Mouse (Mus musculus) forebrain, embryonic 10.5 days (tissue): ENCODE data around the gene Ptpro. TPM values are rescaled to one million over a fixed set of nuclear protein-coding genes. Genes with fewer than 3 reads are reported as not detected.

Experiments used
- DNase-seq: peaks from one replicate; pipeline ENCODE4 v3.0.0-alpha.2; 2017; ENCODE audit warnings: low spot score; ENCODE audit errors: extremely low spot score
- H3K27ac ChIP-seq: fragments of 300-500 bp; sonication (generic); 2 replicates; pipeline ENCODE4 v1.5.1; 2016; ENCODE audit warnings: mild to moderate bottlenecking
- H3K27me3 ChIP-seq: fragments of 300-500 bp; sonication (generic); 2 replicates; pipeline ENCODE4 v1.6.1; 2016; ENCODE audit warnings: mild to moderate bottlenecking; ENCODE audit not compliant: poor library complexity, severe bottlenecking
- H3K36me3 ChIP-seq: fragments of 300-500 bp; sonication (generic); replicated peaks from 2 replicates; pipeline ENCODE4 v1.6.1; 2016; ENCODE audit warnings: mild to moderate bottlenecking, moderate library complexity
- H3K4me1 ChIP-seq: fragments of 300-500 bp; sonication (generic); 2 replicates; pipeline ENCODE4 v1.6.1; 2016
- H3K4me3 ChIP-seq: fragments of 300-500 bp; sonication (generic); 2 replicates; pipeline ENCODE4 v1.5.1; 2016; ENCODE audit warnings: mild to moderate bottlenecking, moderate library complexity
- H3K9me3 ChIP-seq: fragments of 300-500 bp; sonication (generic); 2 replicates; pipeline ENCODE4 v1.6.1; 2016; ENCODE audit warnings: mild to moderate bottlenecking, moderate library complexity
- WGBS: fragments of 180-500 bp; shearing (Covaris S2); methylation state at CpG from one replicate; pipeline ENCODE4 v1.1.7; 2016; 5-methylcytosine and 5-hydroxymethylcytosine counted together
- polyA plus RNA-seq: library from polyadenylated mRNA; unstranded; fragments of >200 nt; fragmentation: Nextera tagmentation; extraction: Ambion mirVana; gene quantifications from 2 replicates; pipeline ENCODE4 v1.2.1, GENCODE M21; 2016

Ptpro gene
- polyA plus RNA-seq, 1 experiment from 2014 or later, result 2.9 TPM

DNA sequence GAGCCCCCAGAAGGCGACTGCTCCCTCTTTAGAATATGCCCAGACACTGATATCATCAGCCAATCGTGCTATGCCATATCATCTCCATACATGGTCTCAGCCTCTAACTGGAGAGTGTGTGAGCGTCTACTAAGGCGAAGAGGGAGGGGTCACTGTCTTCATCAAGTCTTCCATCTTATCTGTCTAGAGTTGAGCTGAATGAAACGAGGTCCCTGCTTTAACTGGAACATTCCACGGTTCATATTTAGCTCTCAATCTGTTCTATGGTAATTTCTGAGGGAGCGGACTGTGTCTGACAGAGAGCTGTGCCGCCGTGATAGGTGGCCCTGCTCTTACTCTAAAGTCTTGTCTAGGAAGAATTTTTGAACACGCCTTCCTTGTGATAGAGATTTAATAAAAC is 16.5 kb downstream of the Ptpro start:
- no peaks in the 10 kb centered on the region for H3K36me3 ChIP-seq
- no peak overlapping the region for H3K4me3 ChIP-seq
- WGBS, result 93% methylated on average over 10 of the region's 10 CpGs
- no peaks in the 10 kb centered on the region for H3K27me3 ChIP-seq
- no peaks in the 10 kb centered on the region for H3K4me1 ChIP-seq
- no peak overlapping the region for H3K27ac ChIP-seq
- H3K9me3 ChIP-seq, result no peaks in the 10 kb centered on the region
- no peak for DNase-seq

DNA sequence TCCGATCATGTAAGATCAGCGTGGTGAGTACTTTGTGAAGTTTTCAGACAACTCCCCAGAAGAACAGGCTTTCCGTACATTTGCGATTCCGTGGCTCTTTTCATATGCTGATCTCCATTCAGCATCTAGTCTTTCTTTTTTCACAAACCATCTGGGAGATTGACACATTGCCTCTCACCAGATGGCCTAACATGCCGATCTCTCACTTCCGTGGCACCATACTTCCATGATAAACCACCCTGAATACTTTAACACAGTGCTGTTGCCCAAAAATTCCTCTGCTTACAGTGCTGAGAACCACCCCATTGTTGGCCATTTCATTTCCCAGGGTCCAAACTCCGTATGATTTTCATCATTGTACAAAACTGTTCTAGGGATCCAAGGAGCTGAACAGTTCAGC is 20.4 kb downstream of the Ptpro start:
- WGBS, result 92% methylated on average over 8 of the region's 8 CpGs
- Histone ChIP-seq H3K9me3 (no peaks in the 10 kb centered on the region), H3K4me3 (no peak overlapping the region), H3K27me3 (no peaks in the 10 kb centered on the region), H3K27ac (no peak overlapping the region), H3K4me1 (peaks cover 2% of the 10 kb centered on the region; the same call in 1 of the 2 replicates), H3K36me3 (no peaks in the 10 kb centered on the region)
- DNase-seq, result no peak

DNA sequence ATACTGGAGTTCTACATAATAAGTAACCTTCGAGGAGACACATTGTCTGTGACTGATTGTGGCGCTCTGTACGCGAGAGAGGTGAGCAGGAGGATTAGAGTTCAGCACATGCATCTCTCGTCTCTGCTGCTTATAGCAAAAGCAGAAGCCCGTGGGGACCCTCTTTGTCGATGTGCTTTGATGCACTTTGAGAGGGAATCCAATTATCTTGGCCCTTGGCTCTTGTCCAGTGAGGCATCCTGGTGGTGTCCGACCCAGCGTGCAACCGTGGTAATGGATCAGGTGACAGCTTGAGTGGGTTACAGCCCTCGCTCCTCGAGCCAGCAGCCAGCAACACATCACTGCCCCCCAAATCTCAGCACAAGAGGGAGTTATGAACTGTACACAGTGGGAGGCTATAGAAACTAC is 25.5 kb downstream of the Ptpro start:
- Histone ChIP-seq H3K27ac (no peak overlapping the region), H3K36me3 (no peaks in the 10 kb centered on the region), H3K4me3 (no peak overlapping the region), H3K27me3 (no peaks in the 10 kb centered on the region), H3K4me1 (peaks cover 6% of the 10 kb centered on the region; the same call in 1 of the 2 replicates), H3K9me3 (no peaks in the 10 kb centered on the region)
- DNase-seq, result no peak
- WGBS, result 57% methylated on average over 12 of the region's 12 CpGs

DNA sequence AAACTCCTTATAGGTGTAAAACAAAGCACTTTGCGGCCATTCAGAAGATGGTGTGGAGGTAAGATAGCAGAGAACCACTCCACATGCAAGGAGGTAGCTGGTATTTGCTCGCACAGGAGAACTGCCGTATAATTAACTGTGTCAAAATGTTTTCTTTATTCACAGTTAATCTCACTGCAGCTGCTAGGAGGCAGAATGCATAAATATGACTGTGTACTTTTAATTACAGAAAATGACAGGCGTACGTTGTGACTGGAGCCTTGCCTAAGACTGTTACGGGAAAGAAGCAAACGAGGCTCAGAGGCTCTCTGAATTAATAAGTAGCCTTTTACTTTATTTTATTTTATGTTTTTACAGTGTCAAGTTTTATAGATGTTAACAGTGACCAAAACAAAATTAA is 27.5 kb downstream of the Ptpro start:
- WGBS, result 93% methylated on average over 7 of the region's 7 CpGs
- Histone ChIP-seq H3K9me3 (no peaks in the 10 kb centered on the region), H3K4me3 (no peak overlapping the region), H3K36me3 (no peaks in the 10 kb centered on the region), H3K27ac (no peak overlapping the region), H3K4me1 (peaks cover 6% of the 10 kb centered on the region; the same call in 1 of the 2 replicates), H3K27me3 (no peaks in the 10 kb centered on the region)
- DNase-seq, result no peak

- no peak for DNase-seq
- no peaks in the 10 kb centered on the region for H3K27me3 ChIP-seq
- H3K27ac ChIP-seq, result no peak overlapping the region
- H3K9me3 ChIP-seq, result no peaks in the 10 kb centered on the region
- 90% methylated on average over 6 of the region's 6 CpGs for WGBS
- no peak overlapping the region for H3K4me3 ChIP-seq
- peaks cover 6% of the 10 kb centered on the region; the same call in 1 of the 2 replicates for H3K4me1 ChIP-seq
- H3K36me3 ChIP-seq, result no peaks in the 10 kb centered on the region
Observed at GRCm38 (mm10) chr6:137281541-137282049, 29.5 kb downstream of the Ptpro start.

DNA sequence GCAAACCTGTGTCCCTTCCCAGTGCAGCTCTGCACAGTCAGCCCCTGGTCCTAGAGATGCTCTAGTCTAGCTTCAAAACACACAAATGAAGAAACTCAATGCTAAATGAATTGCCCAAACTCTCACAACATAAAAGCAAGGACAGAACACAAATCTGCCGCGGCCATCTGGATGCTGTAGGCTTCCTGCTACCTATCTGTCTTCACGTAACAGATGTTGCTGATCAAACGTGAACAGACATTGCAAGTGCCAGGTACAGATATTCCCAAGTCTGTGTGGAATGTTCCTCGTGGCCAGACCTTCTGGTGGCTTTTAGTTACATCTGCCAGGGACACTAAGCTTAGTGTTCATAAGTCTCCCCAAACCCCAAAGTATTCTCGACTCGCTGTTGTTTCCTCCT is 29.9 kb downstream of the Ptpro start:
- Histone ChIP-seq H3K36me3 (no peaks in the 10 kb centered on the region), H3K27me3 (no peaks in the 10 kb centered on the region), H3K4me3 (no peak overlapping the region), H3K9me3 (no peaks in the 10 kb centered on the region), H3K4me1 (peaks cover 6% of the 10 kb centered on the region; the same call in 1 of the 2 replicates), H3K27ac (no peak overlapping the region)
- 89% methylated on average over 7 of the region's 7 CpGs for WGBS
- DNase-seq, result no peak

DNA sequence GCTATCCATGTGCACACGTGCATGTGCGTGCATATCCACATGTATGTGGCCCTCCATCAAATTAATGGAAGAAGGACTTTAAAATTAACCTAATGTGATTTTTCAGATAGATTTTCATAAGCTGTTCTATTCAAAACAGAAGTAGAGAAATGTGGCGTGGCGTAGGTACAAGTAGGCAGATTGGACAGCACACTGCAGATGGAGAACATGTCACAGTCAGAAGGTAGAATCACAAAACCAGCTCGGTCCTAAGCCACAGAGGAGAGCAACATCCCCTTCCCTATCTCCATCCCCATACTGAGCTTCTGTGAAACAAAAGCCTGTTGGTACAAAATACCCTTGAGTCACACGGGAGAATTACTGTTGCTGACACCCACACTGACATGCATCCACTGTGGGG is 34.3 kb downstream of the Ptpro start:
- Histone ChIP-seq H3K4me1 (no peaks in the 10 kb centered on the region), H3K4me3 (no peak overlapping the region), H3K36me3 (no peaks in the 10 kb centered on the region), H3K27me3 (no peaks in the 10 kb centered on the region), H3K9me3 (no peaks in the 10 kb centered on the region), H3K27ac (no peak overlapping the region)
- 90% methylated on average over 6 of the region's 6 CpGs for WGBS
- DNase-seq, result no peak

DNA sequence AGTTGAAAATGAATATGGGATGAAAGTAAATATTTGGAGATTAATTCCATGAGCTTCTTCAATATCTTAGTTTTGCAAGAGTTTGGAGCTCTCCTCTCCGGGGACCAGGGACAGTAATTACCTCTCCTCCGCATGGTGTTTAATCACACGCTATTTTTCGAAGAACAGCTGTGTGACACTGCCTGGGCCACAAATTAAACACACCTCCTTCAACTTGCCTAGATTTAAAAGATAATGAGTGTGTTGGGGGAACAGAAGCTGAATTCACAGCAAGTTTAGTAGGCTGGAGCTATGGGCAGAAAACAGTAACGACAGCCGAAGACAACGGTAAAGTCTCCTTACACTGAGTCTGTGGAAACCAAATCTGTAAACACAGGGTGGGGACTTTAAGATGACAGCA is 35.7 kb downstream of the Ptpro start:
- Histone ChIP-seq H3K4me1 (no peaks in the 10 kb centered on the region), H3K27me3 (no peaks in the 10 kb centered on the region), H3K27ac (no peak overlapping the region), H3K36me3 (no peaks in the 10 kb centered on the region), H3K9me3 (no peaks in the 10 kb centered on the region), H3K4me3 (no peak overlapping the region)
- no peak for DNase-seq
- WGBS, result 92% methylated on average over 7 of the region's 7 CpGs

DNA sequence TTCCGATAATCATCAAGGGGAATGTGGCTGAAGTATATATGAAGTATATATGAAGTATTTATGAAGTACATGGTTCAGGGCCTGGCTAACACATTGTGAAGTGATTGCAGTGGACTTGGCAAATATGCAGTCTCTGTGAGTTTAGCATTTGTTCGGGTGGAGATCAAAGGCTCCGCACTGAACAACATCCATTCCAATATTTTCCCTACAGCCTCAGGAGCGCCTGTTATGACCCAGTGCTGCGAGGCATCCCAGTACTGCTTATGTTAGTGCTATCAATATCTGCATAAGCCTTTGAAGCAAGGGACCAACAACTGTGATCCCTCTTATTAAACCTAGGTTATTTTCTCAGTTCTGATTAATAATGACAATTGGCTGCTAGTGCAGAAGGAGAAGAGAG is 36.1 kb downstream of the Ptpro start:
- Histone ChIP-seq H3K27me3 (no peaks in the 10 kb centered on the region), H3K9me3 (no peaks in the 10 kb centered on the region), H3K27ac (no peak overlapping the region), H3K36me3 (no peaks in the 10 kb centered on the region), H3K4me1 (no peaks in the 10 kb centered on the region), H3K4me3 (no peak overlapping the region)
- no peak for DNase-seq
- 94% methylated on average over 5 of the region's 5 CpGs for WGBS

DNA sequence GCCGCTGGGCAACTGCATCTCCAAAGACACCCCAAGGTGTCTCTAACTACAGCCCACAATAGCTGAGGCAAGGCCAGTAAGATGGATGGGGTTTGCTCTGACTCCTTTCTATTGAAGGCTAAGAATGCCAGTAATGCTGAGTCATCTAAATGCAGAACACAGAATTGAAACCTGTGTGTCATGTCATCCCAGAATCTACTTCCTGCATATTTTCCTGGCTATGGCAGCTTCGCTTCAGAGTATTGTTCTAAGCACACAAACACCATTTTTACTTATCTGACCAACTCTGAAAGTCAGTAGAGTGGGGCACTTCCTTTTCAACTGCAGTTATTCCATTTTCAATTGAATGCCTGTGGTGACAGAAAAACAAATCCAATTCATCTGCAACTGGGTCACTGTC is 40.3 kb downstream of the Ptpro start:
- no peaks in the 10 kb centered on the region for H3K9me3 ChIP-seq
- H3K27ac ChIP-seq, result no peak overlapping the region
- 81% methylated on average over 2 of the region's 2 CpGs for WGBS
- no peaks in the 10 kb centered on the region for H3K4me1 ChIP-seq
- H3K4me3 ChIP-seq, result no peak overlapping the region
- H3K36me3 ChIP-seq, result no peaks in the 10 kb centered on the region
- H3K27me3 ChIP-seq, result no peaks in the 10 kb centered on the region
- DNase-seq, result no peak

GRCm38 (mm10) chr6:137294973-137295820 is 43.1 kb downstream of the Ptpro start:
- Histone ChIP-seq H3K27me3 (no peaks in the 10 kb centered on the region), H3K27ac (no peak overlapping the region), H3K4me1 (no peaks in the 10 kb centered on the region), H3K36me3 (no peaks in the 10 kb centered on the region), H3K4me3 (no peak overlapping the region), H3K9me3 (no peaks in the 10 kb centered on the region)
- DNase-seq, result no peak
- 86% methylated on average over 20 of the region's 20 CpGs for WGBS

DNA sequence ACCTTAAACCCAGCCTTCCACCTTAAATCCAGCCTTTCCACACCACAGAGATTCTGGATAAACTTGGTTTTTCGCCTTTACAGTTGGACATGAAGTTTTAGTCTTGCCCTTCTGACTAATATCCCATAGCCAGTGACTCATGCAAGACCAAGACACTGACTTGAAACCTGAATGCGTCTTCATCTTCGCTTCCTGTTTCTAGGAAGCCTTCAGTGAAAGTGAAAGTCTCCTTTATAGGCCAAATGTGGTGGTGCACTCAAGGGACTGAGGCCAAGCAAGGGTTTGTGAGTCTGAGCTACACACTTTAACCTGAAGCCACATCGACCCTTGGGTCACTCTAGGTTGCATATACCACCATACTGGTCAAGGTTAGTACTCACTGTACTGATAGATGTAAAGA is 50.4 kb downstream of the Ptpro start:
- H3K4me3 ChIP-seq, result no peak overlapping the region
- H3K27ac ChIP-seq, result no peak overlapping the region
- no peaks in the 10 kb centered on the region for H3K36me3 ChIP-seq
- 84% methylated on average over 4 of the region's 4 CpGs for WGBS
- H3K27me3 ChIP-seq, result no peaks in the 10 kb centered on the region
- no peaks in the 10 kb centered on the region for H3K9me3 ChIP-seq
- no peaks in the 10 kb centered on the region for H3K4me1 ChIP-seq
- DNase-seq, result no peak

DNA sequence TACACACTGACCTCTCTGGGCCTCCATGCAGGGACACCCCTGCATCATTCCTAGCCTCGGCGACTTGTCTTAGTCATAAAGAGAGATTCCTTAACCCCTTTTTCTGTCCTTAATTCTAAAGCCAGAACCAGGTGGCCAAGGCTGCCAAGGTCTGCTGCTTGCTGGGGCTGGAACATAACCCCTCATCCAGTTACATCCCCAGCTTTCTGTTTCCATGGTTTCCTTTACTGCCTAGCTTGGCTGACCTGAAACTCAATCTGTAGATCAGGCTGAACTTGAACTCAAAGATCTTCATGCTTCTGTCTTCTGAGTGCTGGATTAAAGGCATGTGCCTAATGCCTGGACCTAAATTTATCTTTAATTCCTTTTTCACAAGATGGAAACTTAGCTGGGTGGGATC is 51.7 kb downstream of the Ptpro start:
- no peaks in the 10 kb centered on the region for H3K27me3 ChIP-seq
- H3K36me3 ChIP-seq, result no peaks in the 10 kb centered on the region
- WGBS, result 85% methylated on average over 2 of the region's 2 CpGs
- H3K27ac ChIP-seq, result no peak overlapping the region
- no peaks in the 10 kb centered on the region for H3K9me3 ChIP-seq
- no peak for DNase-seq
- no peak overlapping the region for H3K4me3 ChIP-seq
- no peaks in the 10 kb centered on the region for H3K4me1 ChIP-seq
